Mouse (Mus musculus) E14TG2a.4 (cell line): ENCODE data around the gene Chrnb2.

Experiments
- CTCF ChIP-seq: conservative IDR thresholded peaks from 2 replicates; pipeline ENCODE4 v1.5.1; 2014; ENCODE audit warnings: low read length
- NANOG ChIP-seq: IDR thresholded peaks from 2 replicates; pipeline ENCODE4 v1.6.1; 2014; ENCODE audit warnings: borderline replicate concordance, low read length, mixed read lengths
- POU5F1 ChIP-seq: IDR thresholded peaks from 2 replicates; pipeline ENCODE4 v1.6.1; 2014; ENCODE audit warnings: low read length, borderline replicate concordance

DNA sequence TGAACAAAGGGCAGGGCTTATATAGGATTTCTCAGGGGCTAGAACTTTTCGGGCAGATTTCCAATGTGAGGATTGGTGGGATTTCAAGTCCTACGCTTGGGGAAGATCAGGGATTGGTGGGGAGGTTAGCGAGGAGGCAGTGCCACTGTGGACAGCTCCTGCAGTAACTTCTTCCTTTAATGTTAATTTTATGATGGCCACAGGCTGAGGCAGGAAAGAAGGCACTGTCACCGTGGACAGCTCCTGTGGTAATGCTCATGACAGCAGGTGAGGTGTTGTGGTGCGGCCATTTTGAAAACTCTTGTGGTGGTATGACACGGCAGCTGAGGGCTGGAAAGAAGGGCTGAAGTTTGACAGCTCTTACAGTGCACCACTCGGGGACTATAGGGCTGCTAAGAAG is 5.2 kb upstream of the Chrnb2 start:
- TF ChIP-seq CTCF: no peak
- TF ChIP-seq POU5F1: no peak
- no peak for TF ChIP-seq NANOG
